ENCODE assay signal across 13 mouse cellular contexts in genomic region chr1:185933623-185934022, GRCm38 (mm10).
"Had no signal": no experiment of that assay in that cellular context is flagged by ENCODE, and none has a peak within 500 bp of the region (broad histone marks: within the 10 kb centered on the region; RNA-seq: fewer than 3 reads in every experiment).

No protein-coding gene starts in this region.

- H3K27ac ChIP-seq: liver, embryonic 12.5 days; liver, embryonic 14.5 days; midbrain, embryonic 13.5 days; midbrain, embryonic 15.5 days; neural tube, embryonic 12.5 days; stomach, embryonic 15.5 days; stomach, postnatal 0 days had no signal

- ATAC-seq: liver, embryonic 12.5 days; midbrain, embryonic 13.5 days; midbrain, embryonic 15.5 days had no signal

- DNase-seq: lung, adult 2 months; right cerebral cortex, postnatal 14 days; thymus, adult 2 months; thymus, postnatal 25 days; thymus, postnatal 4 days had no signal

- H3K4me2 ChIP-seq: liver, embryonic 12.5 days; midbrain, embryonic 11.5 days; midbrain, embryonic 13.5 days; midbrain, embryonic 15.5 days; neural tube, embryonic 12.5 days; stomach, embryonic 15.5 days had no signal

- H3K9ac ChIP-seq: liver, embryonic 12.5 days; liver, embryonic 14.5 days; midbrain, embryonic 13.5 days; midbrain, embryonic 15.5 days; neural tube, embryonic 12.5 days; stomach, embryonic 15.5 days had no signal

- H3K4me3 ChIP-seq: liver, embryonic 12.5 days; midbrain, embryonic 13.5 days; midbrain, embryonic 15.5 days; neural tube, embryonic 12.5 days; stomach, embryonic 15.5 days had no signal

- H3K36me3 ChIP-seq: liver, embryonic 12.5 days; midbrain, embryonic 13.5 days; midbrain, embryonic 15.5 days; neural tube, embryonic 12.5 days; stomach, embryonic 15.5 days had no signal

- H3K9me3 ChIP-seq: liver, embryonic 12.5 days; midbrain, embryonic 13.5 days; midbrain, embryonic 15.5 days; neural tube, embryonic 12.5 days; stomach, embryonic 15.5 days had no signal

- H3K4me1 ChIP-seq: liver, embryonic 12.5 days; midbrain, embryonic 15.5 days; neural tube, embryonic 12.5 days; stomach, embryonic 15.5 days had no signal

- H3K27me3 ChIP-seq: liver, embryonic 12.5 days; midbrain, embryonic 13.5 days; midbrain, embryonic 15.5 days; neural tube, embryonic 12.5 days; stomach, embryonic 15.5 days had no signal
